Mouse (Mus musculus): Measurements from ENCODE around the gene Meltf. TPM values are rescaled to one million over a fixed set of nuclear protein-coding genes. Genes with fewer than 3 reads are reported as not detected.
A peak's percentile ranks its signal among the peaks of the same experiment; 100 is the strongest.
"Not testable (repeated sequence)": the region's sequence is repeated elsewhere in the genome, so short reads cannot be mapped to it uniquely, and the experiment has no call there.

Meltf gene
- total RNA-seq, 2 experiments from 2014 or later = 0.40 to 0.46 TPM

GRCm38 (mm10) chr16:31931330-31931729, 52.7 kb downstream of the Meltf start:
- intact Hi-C loops (cut with DNase I) = no loop called here

GRCm38 (mm10) chr16:31932255-31932654, 53.6 kb downstream of the Meltf start:
- intact Hi-C loops (cut with DNase I) = no loop called here
- peak in 1 of 2 experiments; percentile 42 for DNase-seq (ENCODE audit: low spot score in 2 of 2)

More at GRCm38 (mm10) chr16:31931330-31931729, 52.7 kb downstream of the Meltf start:
- no peak for DNase-seq (ENCODE audit: low spot score in 2 of 2)

DNA sequence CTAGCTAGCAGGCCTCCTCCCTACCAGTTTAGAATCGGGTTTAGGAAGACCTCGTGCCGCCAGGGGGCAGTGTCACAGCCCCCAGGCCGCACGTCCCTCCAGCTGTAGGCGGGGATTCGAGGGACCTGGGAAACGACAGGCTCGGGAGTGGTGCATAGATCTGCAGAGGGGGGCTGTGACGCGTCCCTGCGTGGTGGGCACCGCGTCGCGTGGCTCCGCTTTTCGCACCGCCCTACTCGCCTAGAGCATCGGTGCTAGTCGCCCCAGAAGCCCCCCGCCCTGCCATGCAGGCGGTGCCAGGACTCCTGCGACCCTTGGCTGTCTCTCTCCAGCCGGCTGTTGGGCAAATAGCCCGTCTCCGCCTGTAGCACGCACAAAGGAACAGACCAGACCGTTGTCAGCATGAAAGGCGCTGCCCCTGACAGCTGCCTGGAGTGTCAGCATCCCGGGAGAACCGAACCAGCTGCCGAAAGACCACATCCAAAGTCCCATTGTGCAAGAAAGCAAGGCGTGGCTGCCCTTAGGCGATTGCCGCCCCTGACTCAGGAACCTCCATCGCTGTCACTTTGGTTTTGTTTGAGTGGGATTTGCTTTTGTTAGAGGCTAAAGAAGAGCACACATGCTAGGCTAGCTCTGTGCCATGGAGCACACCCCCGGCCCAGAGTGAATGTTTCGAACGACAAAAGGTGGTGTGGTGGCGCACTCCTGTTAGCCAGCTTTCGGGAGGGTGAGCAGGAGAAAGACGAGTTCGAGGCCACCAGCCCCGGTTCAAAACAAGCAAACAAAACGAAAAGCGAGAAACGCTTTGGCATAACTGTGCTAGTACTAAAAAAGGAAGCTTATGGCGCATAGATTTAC, 54.5 kb downstream of the Meltf start:
- peak; percentile 92 to 97 for DNase-seq (ENCODE audit: low spot score in 2 of 2)
- intact Hi-C loops (cut with DNase I) = no loop called here

DNA sequence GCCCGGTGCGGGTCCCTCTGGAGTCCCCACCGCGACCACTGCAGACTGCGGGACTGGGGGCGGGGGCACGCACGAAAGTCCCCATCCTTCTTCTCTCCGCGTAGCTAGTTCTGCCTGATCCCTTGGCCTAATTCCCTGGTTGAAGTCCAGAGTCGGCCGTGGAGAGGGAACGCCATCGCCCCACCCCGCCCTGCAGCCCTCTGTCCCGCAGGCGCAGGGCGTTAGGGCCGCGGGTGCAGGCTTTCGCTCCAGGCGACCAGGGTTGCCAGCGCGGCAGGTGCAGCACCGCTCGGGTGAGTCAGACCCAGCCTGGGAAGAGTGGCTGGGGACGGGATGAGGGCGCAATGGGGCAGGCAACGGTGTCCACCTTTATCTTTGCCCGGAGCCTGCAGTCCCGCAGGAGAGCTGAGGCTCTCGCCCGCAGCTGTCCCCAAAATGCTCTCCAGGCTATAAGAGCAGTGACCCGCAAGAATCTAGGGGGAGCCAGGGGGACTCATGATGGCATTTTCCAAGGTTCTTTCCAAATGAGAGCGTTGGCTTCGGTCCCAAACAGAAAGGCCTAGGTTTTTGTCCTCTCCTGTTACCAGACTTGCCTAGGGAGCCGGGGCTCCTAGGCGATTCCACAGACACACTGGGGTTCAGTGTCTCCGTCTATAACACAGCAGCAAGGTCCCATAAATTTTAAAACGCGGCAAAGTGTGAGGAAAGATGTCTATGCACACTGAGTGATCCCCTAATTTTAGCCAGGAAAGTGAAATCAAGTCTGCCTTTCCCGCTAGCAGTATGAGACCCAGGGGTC, 55.3 kb downstream of the Meltf start, which contains the start of gene Pigz:
TSS of gene Pigz (plus strand) at position 101 of the 799 bp plus-strand sequence.
- intact Hi-C loops (cut with DNase I) = no loop called here
- peak; percentile 43 to 66 for DNase-seq (ENCODE audit: low spot score in 2 of 2)

GRCm38 (mm10) chr16:31934550-31935010, 56.0 kb downstream of the Meltf start:
- intact Hi-C loops (cut with DNase I) = no loop called here
- no peak for DNase-seq (ENCODE audit: low spot score in 2 of 2)

- intact Hi-C loops (cut with DNase I) = no loop called here
- peak; percentile 57 to 65 for DNase-seq (ENCODE audit: low spot score in 2 of 2)
Measured at GRCm38 (mm10) chr16:31935091-31935979, 56.7 kb downstream of the Meltf start.

DNA sequence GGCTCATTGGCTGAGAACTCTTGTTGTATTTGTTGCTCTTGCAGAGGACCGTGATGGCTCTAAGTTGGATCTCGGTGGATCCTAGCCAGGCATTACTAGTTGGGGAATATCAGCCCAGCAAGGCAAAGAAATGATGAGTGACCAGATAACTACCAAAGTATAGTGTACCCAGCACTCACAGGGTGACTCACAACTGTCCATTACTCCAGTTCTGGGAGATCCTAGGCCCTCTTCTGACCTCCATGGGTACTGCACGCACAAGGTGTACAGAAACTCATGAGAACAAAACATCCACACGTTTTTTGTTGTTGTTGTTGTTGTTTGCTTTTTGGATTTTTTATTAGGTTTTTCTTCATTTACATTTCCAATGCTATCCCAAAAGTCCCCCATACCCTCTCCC, 58.0 kb downstream of the Meltf start:
- intact Hi-C loops (cut with DNase I) = no loop called here

DNA sequence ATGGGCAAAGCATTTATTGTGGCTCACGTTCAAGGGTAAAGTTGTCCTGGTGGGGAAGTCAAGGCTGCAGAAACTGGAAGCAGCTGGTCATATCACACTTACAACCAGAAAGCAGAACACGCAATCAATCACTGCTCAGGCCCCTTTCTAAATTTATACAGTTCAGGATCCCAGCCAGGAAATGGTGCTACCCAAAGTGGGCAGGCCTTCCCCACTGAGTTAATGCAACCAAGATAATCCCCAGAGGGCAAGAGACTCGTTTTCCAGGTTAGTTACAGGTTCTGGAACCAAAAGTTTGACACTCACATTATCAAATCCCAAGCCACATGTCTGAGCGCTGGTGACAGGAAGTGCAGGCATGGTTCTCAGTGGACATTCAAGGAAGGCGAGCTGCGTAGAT, 60.2 kb downstream of the Meltf start:
- intact Hi-C loops (cut with DNase I) = no loop called here
- DNase-seq (ENCODE audit: low spot score in 2 of 2) = no peak

More for the DNA sequence above, 58.0 kb downstream of the Meltf start:
- no peak for DNase-seq (ENCODE audit: low spot score in 2 of 2)

DNA sequence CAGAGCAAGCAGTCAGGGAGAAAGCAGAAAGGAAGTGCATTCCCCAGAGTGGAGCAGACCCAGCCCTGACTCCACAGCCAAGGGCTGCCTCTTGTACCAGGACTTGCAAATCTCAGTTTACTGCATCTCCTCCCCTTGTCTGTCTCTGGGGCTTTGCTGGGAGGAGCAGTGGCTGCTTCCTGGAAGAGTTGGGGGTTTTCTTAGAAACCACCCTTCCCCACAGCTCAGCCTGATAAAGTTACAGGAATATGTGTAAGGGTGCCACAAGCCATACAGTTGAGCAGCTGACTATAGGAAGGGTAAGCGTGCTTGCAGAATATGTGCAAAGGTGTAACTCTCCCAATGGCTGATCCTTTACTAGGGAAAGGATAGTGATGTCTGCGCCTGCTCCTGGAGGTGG, 62.0 kb downstream of the Meltf start:
- DNase-seq (ENCODE audit: low spot score in 2 of 2) = no peak
- intact Hi-C loops (cut with DNase I) = no loop called here

DNA sequence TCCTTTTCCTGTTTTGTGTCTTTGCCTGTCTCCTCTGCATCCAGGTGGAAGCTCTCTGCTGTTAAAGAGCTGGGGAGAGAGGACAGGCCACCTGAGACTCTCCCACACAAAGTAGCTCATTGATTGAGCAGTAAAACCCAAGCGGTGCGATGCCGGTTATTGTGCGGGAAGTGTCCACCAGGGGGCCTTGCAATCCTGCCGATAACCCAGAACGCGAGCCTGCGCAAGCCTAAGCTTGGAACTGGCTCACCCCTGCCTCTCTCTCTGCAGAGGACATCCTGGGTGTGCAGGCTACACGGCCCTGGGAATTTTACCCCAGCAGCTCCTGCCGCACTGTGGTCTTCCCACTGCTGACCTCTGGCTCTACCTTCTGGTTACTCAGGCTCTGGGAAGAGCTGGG, 65.4 kb downstream of the Meltf start:
- peak; percentile 85 to 88 for DNase-seq (ENCODE audit: low spot score in 2 of 2)
- intact Hi-C loops (cut with DNase I) = no loop called here

DNA sequence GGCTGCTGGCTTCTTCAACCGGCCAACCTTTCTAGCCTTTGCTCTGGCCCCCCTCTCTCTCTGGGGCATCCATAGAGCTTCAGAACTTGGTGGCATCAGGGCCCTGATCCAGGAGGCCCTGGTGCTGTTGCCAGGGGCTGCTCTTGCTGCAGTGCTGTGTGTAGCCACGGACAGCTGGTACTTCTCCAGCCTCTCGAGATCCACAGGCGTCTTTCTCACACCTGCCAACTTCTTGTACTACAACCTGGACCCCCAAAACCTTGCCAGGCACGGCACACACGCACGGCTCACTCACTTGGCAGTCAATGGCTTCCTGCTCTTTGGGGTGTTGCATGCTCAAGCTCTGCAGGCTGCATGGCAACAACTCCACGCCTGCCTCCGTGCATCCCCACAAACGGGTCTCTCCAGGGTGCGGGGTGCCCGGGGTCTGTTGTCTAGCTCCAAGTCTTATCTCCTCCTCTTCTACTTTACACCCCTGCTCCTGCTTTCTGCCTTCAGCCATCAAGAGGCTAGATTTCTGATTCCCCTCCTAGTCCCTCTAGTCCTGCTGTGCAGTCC, 66.2 kb downstream of the Meltf start:
- DNase-seq (ENCODE audit: low spot score in 2 of 2) = no peak
- intact Hi-C loops (cut with DNase I) = no loop called here

DNA sequence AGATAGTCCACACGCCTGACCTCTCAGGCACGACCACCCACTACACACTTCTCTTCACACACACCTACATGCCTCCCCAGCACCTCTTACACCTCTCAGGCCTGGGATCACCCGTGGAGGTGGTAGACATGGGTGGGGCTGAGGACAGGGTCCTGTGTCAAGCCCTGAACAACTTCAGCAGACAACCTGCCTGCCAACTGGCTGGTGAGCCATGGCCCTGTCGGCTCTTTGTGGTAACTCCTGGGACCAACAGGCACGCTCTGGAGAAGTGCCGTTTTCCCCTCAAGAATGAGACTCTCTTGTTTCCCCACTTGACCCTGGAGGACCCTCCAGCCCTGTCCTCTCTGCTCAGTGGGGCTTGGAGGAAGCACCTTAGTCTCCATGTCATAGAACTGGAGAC, 66.8 kb downstream of the Meltf start:
- no peak for DNase-seq (ENCODE audit: low spot score in 2 of 2)
- intact Hi-C loops (cut with DNase I) = no loop called here

DNA sequence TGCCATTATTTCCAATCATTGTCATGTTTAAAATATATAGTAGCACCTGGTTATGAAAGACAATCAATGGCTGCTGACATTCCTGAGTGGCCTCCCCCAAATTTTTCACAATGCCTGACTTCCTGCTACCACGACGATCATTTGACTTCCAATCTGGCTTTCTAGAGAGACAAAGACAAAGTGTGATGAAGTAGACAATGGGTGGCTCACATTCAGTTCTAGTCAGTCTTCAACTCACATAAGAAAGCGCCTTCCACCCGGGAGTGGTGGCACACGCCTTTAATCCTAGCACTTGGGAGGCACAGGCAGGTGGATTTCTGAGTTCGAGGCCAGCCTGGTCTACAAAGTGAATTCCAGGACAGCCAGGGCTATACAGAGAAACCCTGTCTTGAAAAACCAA, 67.4 kb downstream of the Meltf start:
- DNase-seq (ENCODE audit: low spot score in 2 of 2); intact Hi-C loops (cut with DNase I): not testable (repeated sequence)

GRCm38 (mm10) chr16:31947333-31947732, 68.7 kb downstream of the Meltf start:
- DNase-seq (ENCODE audit: low spot score in 2 of 2) = no peak

GRCm38 (mm10) chr16:31947901-31948316, 69.3 kb downstream of the Meltf start:
- intact Hi-C loops (cut with DNase I) = loop anchor here (2.0 kb wide), 1 partner anchor 55 kb away; the partner anchor contains the start of gene Senp5
- DNase-seq (ENCODE audit: low spot score in 2 of 2) = peak in 1 of 2 experiments; percentile 39

More at GRCm38 (mm10) chr16:31947333-31947732, 68.7 kb downstream of the Meltf start:
- intact Hi-C loops (cut with DNase I) = no loop called here

DNA sequence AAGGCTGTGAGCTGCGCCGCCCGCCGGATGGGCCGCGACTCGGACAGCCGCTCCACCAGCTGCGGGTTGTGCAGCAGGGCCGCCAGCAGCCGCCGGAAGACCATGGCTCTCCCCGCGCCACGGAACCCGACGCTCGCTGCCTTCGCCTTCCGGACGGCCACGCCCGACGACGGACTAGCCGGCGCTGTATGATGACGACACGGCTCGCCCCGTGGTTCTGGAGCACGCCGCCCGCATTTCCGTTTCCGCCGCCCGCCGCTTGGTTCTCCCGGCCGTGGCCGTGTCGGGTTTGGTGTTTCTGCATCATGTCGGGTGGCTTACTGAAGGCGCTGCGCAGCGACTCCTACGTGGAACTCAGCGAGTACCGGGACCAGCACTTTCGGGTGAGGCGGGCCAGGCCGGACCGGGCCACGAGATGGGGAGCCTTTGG, 69.8 kb downstream of the Meltf start, which contains the start of the genes 0610012G03Rik and Ncbp2:
TSS of gene 0610012G03Rik (minus strand) at position 150 of the 430 bp plus-strand sequence.
TSS of gene Ncbp2 (plus strand) at position 169 of the 430 bp plus-strand sequence.
- intact Hi-C loops (cut with DNase I) = loop anchor here (2.0 kb wide), 1 partner anchor 54 kb away; the partner anchor contains the start of gene Senp5
- peak; percentile 96 to 98 for DNase-seq (ENCODE audit: low spot score in 2 of 2)

All from left cerebral cortex, postnatal 14 days (tissue).